Mouse (Mus musculus): ENCODE measurements around the gene Tmprss12. TPM values are rescaled to one million over a fixed set of nuclear protein-coding genes. Genes with fewer than 3 reads are reported as not detected.

The Tmprss12 gene
- not detected for polyA plus RNA-seq (2017; shearing (Covaris generic))

GRCm38 (mm10) chr15:100280626-100281025 lies at the start of gene Tmprss12:
Gene Tmprss12 (plus strand): TSS chr15:100280837.

GRCm38 (mm10) chr15:100304019-100304991 lies 23.7 kb downstream of the Tmprss12 start, which contains the start of gene Mettl7a1:
Gene Mettl7a1 (plus strand): TSS chr15:100304140.

GRCm38 (mm10) chr15:100334629-100335028 lies 54.0 kb downstream of the Tmprss12 start, which contains the start of gene Mettl7a3:
Gene Mettl7a3 (plus strand): TSS chr15:100334929.

Other genes starting within 250 kb of the Tmprss12 start
- 43.5 TPM for gene Dip2b, start 242.2 kb upstream of the Tmprss12 start, polyA plus RNA-seq (2017; shearing (Covaris generic))
- gene Atf1, start 53.0 kb upstream of the Tmprss12 start, polyA plus RNA-seq (2017; shearing (Covaris generic)), result 70.3 TPM
- gene Mettl7a1, start 23.3 kb downstream of the Tmprss12 start, polyA plus RNA-seq (2017; shearing (Covaris generic)), result 13.5 TPM
- not detected for gene Mettl7a3, start 54.1 kb downstream of the Tmprss12 start, polyA plus RNA-seq (2017; shearing (Covaris generic))
- gene Methig1, start 72.3 kb downstream of the Tmprss12 start, polyA plus RNA-seq (2017; shearing (Covaris generic)), result not detected
- not detected for gene Mettl7a2, start 72.4 kb downstream of the Tmprss12 start, polyA plus RNA-seq (2017; shearing (Covaris generic))
- not detected for gene Higd1c, start 83.7 kb downstream of the Tmprss12 start, polyA plus RNA-seq (2017; shearing (Covaris generic))
- gene Gm5475, start 141.3 kb downstream of the Tmprss12 start, polyA plus RNA-seq (2017; shearing (Covaris generic)), result 0.20 TPM
- 34.4 TPM for gene Slc11a2, start 144.2 kb downstream of the Tmprss12 start, polyA plus RNA-seq (2017; shearing (Covaris generic))
- gene Letmd1, start 188.2 kb downstream of the Tmprss12 start, polyA plus RNA-seq (2017; shearing (Covaris generic)), result 32.7 TPM
- gene Csrnp2, start 214.7 kb downstream of the Tmprss12 start, polyA plus RNA-seq (2017; shearing (Covaris generic)), result 8.8 TPM